Mouse (Mus musculus) left cerebral cortex, adult 6 months (tissue): ENCODE measurements around the gene Foxf1. TPM values are rescaled to one million over a fixed set of nuclear protein-coding genes. Genes with fewer than 3 reads are reported as not detected.

Source experiments
- long read RNA-seq, 2 experiments: library from polyadenylated mRNA; unstranded; transcript quantifications; one replicate each; pipeline ENCODE4 v2.0.0; 2019 to 2020
- polyA plus RNA-seq: library from polyadenylated mRNA; unstranded; fragments of <200 nt; fragmentation: Nextera tagmentation; gene quantifications from 2 replicates; pipeline ENCODE4 v1.2.3, GENCODE M21; 2021

Gene Foxf1
- polyA plus RNA-seq = 0.11 and 0.68 TPM in 2 replicates
- long read RNA-seq, experiment 1 = 0 reads
- long read RNA-seq, experiment 2 = 0 reads

GRCm38 (mm10) chr8:121084210-121084951, at the start of gene Foxf1:
Foxf1 (plus strand) TSS chr8:121084386.

GRCm38 (mm10) chr8:121107668-121108656, 23.8 kb downstream of the Foxf1 start, which contains the start of gene Mthfsd:
Mthfsd (minus strand) TSS chr8:121108392.

GRCm38 (mm10) chr8:121115948-121116347, 31.8 kb downstream of the Foxf1 start, which contains the start of gene Foxc2:
Foxc2 (plus strand) TSS chr8:121116171.

GRCm38 (mm10) chr8:121127756-121128375, 43.7 kb downstream of the Foxf1 start, which contains the start of gene Foxl1:
Foxl1 (plus strand) TSS chr8:121127940.

Other genes with a start within 250 kb of the Foxf1 start
- 53.0 and 53.9 TPM in 2 replicates for gene Mthfsd, start 24.0 kb downstream of the Foxf1 start, polyA plus RNA-seq
- gene Foxc2, start 31.8 kb downstream of the Foxf1 start, polyA plus RNA-seq = 0.26 and 1.3 TPM in 2 replicates
- not detected in 2 replicates for gene Foxl1, start 43.6 kb downstream of the Foxf1 start, polyA plus RNA-seq